Mouse (Mus musculus): ENCODE measurements around the gene Sspo.

The Sspo gene

GRCm38 (mm10) chr6:48444310-48445180 lies 3.5 kb upstream of the Sspo start:
- H3K27me3 ChIP-seq (ENCODE audit: control insufficient read depth, insufficient read depth, low read length, poor library complexity, severe bottlenecking): no peaks in the 10 kb centered on the region
- H3K36me3 ChIP-seq (ENCODE audit: control insufficient read depth, insufficient read depth, low read length, poor library complexity, severe bottlenecking): no peaks in the 10 kb centered on the region
- no peak for DNase-seq (ENCODE audit: low read depth, low spot score)

DNA sequence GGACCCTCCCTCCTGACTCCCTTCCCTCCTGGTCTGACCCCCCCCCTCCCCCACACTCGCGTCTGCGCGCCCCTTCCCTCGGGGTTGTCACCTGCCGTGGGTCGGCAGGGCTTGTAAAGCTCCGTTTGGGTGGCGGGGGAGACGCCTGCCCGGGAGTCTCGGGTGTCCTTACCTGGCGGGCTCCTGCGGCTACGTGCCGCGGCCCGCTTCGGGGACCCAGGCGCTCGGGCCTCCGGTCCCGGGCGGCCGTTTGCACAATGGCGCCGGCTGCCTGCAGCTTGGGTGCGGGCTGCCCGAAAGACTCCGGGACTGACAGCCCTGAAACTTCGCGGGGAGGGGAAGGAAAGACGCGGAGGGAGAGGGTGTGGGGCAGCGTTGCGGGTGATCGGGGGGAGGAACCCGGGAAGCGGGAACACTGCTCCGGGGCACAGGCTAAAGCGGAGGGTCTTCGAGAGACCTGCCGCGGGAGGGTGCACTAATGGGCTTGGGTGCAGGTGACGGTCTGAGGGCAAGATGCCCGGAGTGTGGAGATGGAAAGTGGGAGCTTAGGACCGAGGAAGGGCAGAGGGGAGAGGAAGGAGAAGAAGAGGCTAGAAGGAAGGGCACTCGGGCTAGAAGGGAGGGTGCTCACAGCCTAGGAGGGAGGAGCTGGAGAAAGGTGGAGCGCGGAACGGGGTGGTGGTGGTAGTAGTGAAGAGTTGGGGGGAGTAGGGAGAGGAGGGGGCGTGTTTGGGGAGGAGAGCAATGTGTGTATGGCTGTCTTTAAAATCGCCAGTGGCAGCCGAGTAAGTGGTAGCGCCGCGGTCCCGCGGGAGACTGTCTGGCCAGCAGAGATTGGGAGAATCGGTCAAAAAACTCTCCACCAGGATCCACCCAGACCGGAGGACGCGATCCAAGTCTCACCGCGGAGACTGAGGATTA lies 2.6 kb upstream of the Sspo start, which contains the start of gene Zfp467:
TSS of gene Zfp467 (minus strand) at position 645 of the 921 bp plus-strand sequence.
- no peaks in the 10 kb centered on the region for H3K36me3 ChIP-seq (ENCODE audit: control insufficient read depth, insufficient read depth, low read length, poor library complexity, severe bottlenecking)
- DNase-seq (ENCODE audit: low read depth, low spot score): peak; percentile 49
- H3K27me3 ChIP-seq (ENCODE audit: control insufficient read depth, insufficient read depth, low read length, poor library complexity, severe bottlenecking): no peaks in the 10 kb centered on the region

GRCm38 (mm10) chr6:48446256-48446655 lies 1.8 kb upstream of the Sspo start:
- H3K27me3 ChIP-seq (ENCODE audit: control insufficient read depth, insufficient read depth, low read length, poor library complexity, severe bottlenecking): no peaks in the 10 kb centered on the region
- DNase-seq (ENCODE audit: low read depth, low spot score): no peak

DNA sequence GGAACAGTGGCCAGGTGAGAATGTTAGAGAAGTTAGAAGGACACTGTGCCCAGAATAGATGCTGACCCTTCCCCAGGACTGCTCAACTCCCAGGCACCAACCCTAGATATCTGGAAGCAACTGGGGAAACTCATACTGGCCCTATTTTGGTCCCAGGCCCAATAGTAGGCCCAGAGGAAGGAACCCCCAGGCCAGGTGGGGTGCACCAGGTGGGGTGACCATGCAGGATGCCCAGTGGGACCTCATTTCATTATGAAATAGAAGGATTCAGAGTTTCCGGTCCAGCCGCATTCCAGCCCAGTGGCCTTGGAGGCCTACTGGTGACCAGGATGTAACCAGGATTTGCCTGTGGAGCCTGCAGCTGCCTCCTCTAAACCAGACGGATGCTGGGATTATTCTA lies 1.1 kb upstream of the Sspo start:
- no peaks in the 10 kb centered on the region for H3K27me3 ChIP-seq (ENCODE audit: control insufficient read depth, insufficient read depth, low read length, poor library complexity, severe bottlenecking)
- H3K36me3 ChIP-seq (ENCODE audit: control insufficient read depth, insufficient read depth, low read length, poor library complexity, severe bottlenecking): no peaks in the 10 kb centered on the region
- DNase-seq (ENCODE audit: low read depth, low spot score): no peak

More at GRCm38 (mm10) chr6:48446256-48446655, 1.8 kb upstream of the Sspo start:
- no peaks in the 10 kb centered on the region for H3K36me3 ChIP-seq (ENCODE audit: control insufficient read depth, insufficient read depth, low read length, poor library complexity, severe bottlenecking)

GRCm38 (mm10) chr6:48448527-48448926 lies 498 bp downstream of the Sspo start:
- DNase-seq (ENCODE audit: low read depth, low spot score): no peak
- no peaks in the 10 kb centered on the region for H3K36me3 ChIP-seq (ENCODE audit: control insufficient read depth, insufficient read depth, low read length, poor library complexity, severe bottlenecking)
- no peaks in the 10 kb centered on the region for H3K27me3 ChIP-seq (ENCODE audit: control insufficient read depth, insufficient read depth, low read length, poor library complexity, severe bottlenecking)

GRCm38 (mm10) chr6:48452151-48452550 lies 4.1 kb downstream of the Sspo start:
- no peaks in the 10 kb centered on the region for H3K36me3 ChIP-seq (ENCODE audit: control insufficient read depth, insufficient read depth, low read length, poor library complexity, severe bottlenecking)
- no peaks in the 10 kb centered on the region for H3K27me3 ChIP-seq (ENCODE audit: control insufficient read depth, insufficient read depth, low read length, poor library complexity, severe bottlenecking)
- DNase-seq (ENCODE audit: low read depth, low spot score): no peak

- DNase-seq (ENCODE audit: low read depth, low spot score): no peak
- Histone ChIP-seq H3K27me3 (ENCODE audit: control insufficient read depth, insufficient read depth, low read length, poor library complexity, severe bottlenecking) (no peaks in the 10 kb centered on the region), H3K36me3 (ENCODE audit: control insufficient read depth, insufficient read depth, low read length, poor library complexity, severe bottlenecking) (no peaks in the 10 kb centered on the region)
Observed at GRCm38 (mm10) chr6:48452771-48453170, 4.7 kb downstream of the Sspo start.

GRCm38 (mm10) chr6:48464966-48465679 lies 17.1 kb downstream of the Sspo start:
- Histone ChIP-seq H3K27me3 (ENCODE audit: control insufficient read depth, insufficient read depth, low read length, poor library complexity, severe bottlenecking) (no peaks in the 10 kb centered on the region), H3K36me3 (ENCODE audit: control insufficient read depth, insufficient read depth, low read length, poor library complexity, severe bottlenecking) (no peaks in the 10 kb centered on the region)
- DNase-seq (ENCODE audit: low read depth, low spot score): no peak

DNA sequence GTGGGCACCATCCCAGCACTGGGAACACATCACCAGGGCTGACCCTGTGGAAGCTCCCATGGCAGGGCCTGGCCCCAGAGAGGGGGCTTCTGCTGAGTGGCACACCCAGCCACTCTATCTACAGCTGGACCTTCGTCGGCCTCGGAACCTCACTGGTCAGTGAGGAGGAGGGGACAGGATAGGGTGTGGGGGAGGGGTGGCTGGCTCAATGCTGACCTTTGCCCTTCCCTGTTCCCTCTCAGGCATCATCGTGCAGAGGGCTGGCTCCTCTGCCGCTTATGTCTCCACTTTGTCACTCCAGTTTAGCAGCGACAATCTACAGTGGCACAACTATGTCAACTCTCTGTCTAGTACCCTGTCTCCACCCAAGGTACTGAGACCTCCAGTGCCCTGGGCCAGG lies 18.7 kb downstream of the Sspo start:
- DNase-seq (ENCODE audit: low read depth, low spot score): no peak
- H3K36me3 ChIP-seq (ENCODE audit: control insufficient read depth, insufficient read depth, low read length, poor library complexity, severe bottlenecking): no peaks in the 10 kb centered on the region

DNA sequence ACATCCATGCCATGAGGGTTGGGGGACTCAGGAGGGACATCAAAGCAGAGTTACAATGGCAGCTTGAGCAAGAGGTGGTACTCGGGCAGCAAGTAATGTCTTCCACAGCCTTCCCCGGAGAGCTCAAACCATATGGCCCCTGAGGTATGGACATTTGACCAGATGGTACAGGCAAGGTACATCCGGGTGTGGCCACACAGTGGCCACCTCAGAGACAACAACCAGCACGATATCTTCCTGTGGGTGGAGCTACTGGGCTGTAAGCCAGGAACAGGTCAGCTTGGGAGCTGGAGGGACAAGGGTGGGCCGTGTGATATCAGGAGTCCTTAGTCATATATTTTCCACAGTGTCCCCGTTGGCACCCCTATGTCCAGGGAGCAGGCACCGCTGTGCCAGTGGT lies 19.5 kb downstream of the Sspo start:
- no peak for DNase-seq (ENCODE audit: low read depth, low spot score)
- no peaks in the 10 kb centered on the region for H3K36me3 ChIP-seq (ENCODE audit: control insufficient read depth, insufficient read depth, low read length, poor library complexity, severe bottlenecking)
- H3K27me3 ChIP-seq (ENCODE audit: control insufficient read depth, insufficient read depth, low read length, poor library complexity, severe bottlenecking): no peaks in the 10 kb centered on the region

More for the DNA sequence above, 18.7 kb downstream of the Sspo start:
- H3K27me3 ChIP-seq (ENCODE audit: control insufficient read depth, insufficient read depth, low read length, poor library complexity, severe bottlenecking): no peaks in the 10 kb centered on the region

GRCm38 (mm10) chr6:48470739-48471138 lies 22.7 kb downstream of the Sspo start:
- DNase-seq (ENCODE audit: low read depth, low spot score): no peak
- H3K36me3 ChIP-seq (ENCODE audit: control insufficient read depth, insufficient read depth, low read length, poor library complexity, severe bottlenecking): no peaks in the 10 kb centered on the region

GRCm38 (mm10) chr6:48478446-48478845 lies 30.4 kb downstream of the Sspo start:
- Histone ChIP-seq H3K27me3 (ENCODE audit: control insufficient read depth, insufficient read depth, low read length, poor library complexity, severe bottlenecking) (no peaks in the 10 kb centered on the region), H3K36me3 (ENCODE audit: control insufficient read depth, insufficient read depth, low read length, poor library complexity, severe bottlenecking) (no peaks in the 10 kb centered on the region)
- DNase-seq (ENCODE audit: low read depth, low spot score): no peak

More at GRCm38 (mm10) chr6:48470739-48471138, 22.7 kb downstream of the Sspo start:
- no peaks in the 10 kb centered on the region for H3K27me3 ChIP-seq (ENCODE audit: control insufficient read depth, insufficient read depth, low read length, poor library complexity, severe bottlenecking)

DNA sequence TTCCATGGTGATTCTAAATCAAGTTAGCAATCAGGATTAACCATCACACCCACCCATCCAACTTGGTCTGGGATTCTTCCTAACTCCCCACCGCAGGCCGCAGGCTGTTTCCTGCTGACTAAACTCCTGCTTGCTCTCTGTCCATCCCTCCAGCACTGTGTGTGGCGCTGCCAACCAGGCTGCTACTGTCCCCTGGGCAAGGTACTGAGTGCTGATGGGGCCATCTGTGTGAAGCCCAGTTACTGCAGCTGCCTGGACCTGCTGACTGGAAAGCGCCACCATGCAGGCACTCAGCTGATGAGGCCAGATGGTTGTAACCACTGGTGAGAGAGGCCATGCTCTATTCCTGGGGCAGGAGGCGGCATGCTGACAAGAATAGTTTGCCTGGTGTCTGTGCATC lies 34.5 kb downstream of the Sspo start:
- Histone ChIP-seq H3K27me3 (ENCODE audit: control insufficient read depth, insufficient read depth, low read length, poor library complexity, severe bottlenecking) (no peaks in the 10 kb centered on the region), H3K36me3 (ENCODE audit: control insufficient read depth, insufficient read depth, low read length, poor library complexity, severe bottlenecking) (no peaks in the 10 kb centered on the region)
- DNase-seq (ENCODE audit: low read depth, low spot score): no peak
